Mouse (Mus musculus) hematopoietic stem cell, adult 5-6 weeks (primary cell): ENCODE measurements around the gene Lrrc75a. TPM values are rescaled to one million over a fixed set of nuclear protein-coding genes. Genes with fewer than 3 reads are reported as not detected.

Experiments
- ATAC-seq, 2 experiments: fragments of 125-278 bp in 1 of 2; replicated peaks in 1 of 2; 2 replicates each; pipeline ENCODE4 v1.8.0; 2016 to 2017; ENCODE audit warnings: inconsistent platforms in 2 of 2, mild to moderate bottlenecking in 2 of 2, moderate number of reproducible peaks in 2 of 2, low read depth in 1 of 2, moderate TSS enrichment in 1 of 2; ENCODE audit not compliant: low FRiP score in 2 of 2, poor library complexity in 2 of 2, severe bottlenecking in 2 of 2, insufficient read depth in 1 of 2, low TSS enrichment in 1 of 2
- total RNA-seq: library from RNA; stranded (forward); fragments of 172-1452, 232-1000 nt; gene quantifications from 2 replicates; pipeline ENCODE4 v1.2.3, GENCODE M21; 2017

The Lrrc75a gene
- total RNA-seq, 1 experiment from 2014 or later = 7.6 TPM

GRCm38 (mm10) chr11:62576530-62577152, 71.7 kb downstream of the Lrrc75a start:
- peak; percentile 57 to 76 for ATAC-seq

GRCm38 (mm10) chr11:62575659-62576438, 72.5 kb downstream of the Lrrc75a start:
- peak in 1 of 2 experiments; percentile 34; a peak in 2 of 4 replicates for ATAC-seq

GRCm38 (mm10) chr11:62575297-62575658, 73.0 kb downstream of the Lrrc75a start:
- ATAC-seq = peak; percentile 42 to 58; a peak in 2 of 4 replicates

- ATAC-seq = no peak
Observed at GRCm38 (mm10) chr11:62574703-62575085, 73.6 kb downstream of the Lrrc75a start.

- peak; percentile 42 to 50; a peak in 3 of 4 replicates for ATAC-seq
Observed at GRCm38 (mm10) chr11:62573959-62574702, 74.2 kb downstream of the Lrrc75a start, which contains the start of gene Trpv2. Gene Trpv2, plus strand, starts transcription at chr11:62574486.

GRCm38 (mm10) chr11:62568300-62568699, 80.0 kb downstream of the Lrrc75a start:
- no peak for ATAC-seq

- no peak for ATAC-seq
Observed at GRCm38 (mm10) chr11:62566211-62566610, 82.1 kb downstream of the Lrrc75a start.

GRCm38 (mm10) chr11:62565747-62566146, 82.6 kb downstream of the Lrrc75a start:
- no peak for ATAC-seq

GRCm38 (mm10) chr11:62563590-62563989, 84.7 kb downstream of the Lrrc75a start:
- ATAC-seq = no peak

- peak in 1 of 2 experiments; percentile 40; a peak in 1 of 4 replicates for ATAC-seq
Observed at GRCm38 (mm10) chr11:62560463-62561016, 87.8 kb downstream of the Lrrc75a start.

GRCm38 (mm10) chr11:62558961-62559646, 89.2 kb downstream of the Lrrc75a start:
- no peak; a peak in 1 of 4 replicates for ATAC-seq

- ATAC-seq = no peak
Observed at GRCm38 (mm10) chr11:62558152-62558551, 90.2 kb downstream of the Lrrc75a start.

GRCm38 (mm10) chr11:62557205-62557604, 91.1 kb downstream of the Lrrc75a start:
- ATAC-seq = no peak

- no peak for ATAC-seq
Observed at GRCm38 (mm10) chr11:62555896-62556412, 92.4 kb downstream of the Lrrc75a start.

GRCm38 (mm10) chr11:62554934-62555517, 93.3 kb downstream of the Lrrc75a start:
- no peak for ATAC-seq
